Mouse (Mus musculus) macrophage (primary cell): ENCODE results near the gene Cnpy4. TPM values are rescaled to one million over a fixed set of nuclear protein-coding genes. Genes with fewer than 3 reads are reported as not detected.
"Not testable (repeated sequence)": the region's sequence is repeated elsewhere in the genome, so short reads cannot be mapped to it uniquely, and the experiment has no call there.

Source experiments
- H3K27ac ChIP-seq: fragments of 350-480 bp; formaldehyde crosslinking; 2 replicates; pipeline ENCODE4 v1.9.0; 2021
- H3K36me3 ChIP-seq: fragments of 350-480 bp; formaldehyde crosslinking; 2 replicates; pipeline ENCODE4 v1.9.0; 2021; ENCODE audit errors: inconsistent target
- H3K4me3 ChIP-seq: fragments of 350-480 bp; formaldehyde crosslinking; 2 replicates; pipeline ENCODE4 v1.9.0; 2021; ENCODE audit errors: inconsistent target
- H3K79me2 ChIP-seq: fragments of 350-480 bp; formaldehyde crosslinking; 2 replicates; pipeline ENCODE4 v1.9.0; 2021; ENCODE audit errors: inconsistent target
- WGBS: methylation state at CpG from one replicate; pipeline ENCODE4 v1.1.7; 2026; ENCODE audit warnings: inconsistent platforms; ENCODE audit not compliant: missing documents; 5-methylcytosine and 5-hydroxymethylcytosine counted together
- polyA plus RNA-seq: library from polyadenylated mRNA; stranded (reverse); fragments of 250-400 nt; gene quantifications from 3 replicates; pipeline ENCODE4 v1.2.4, GENCODE M21; 2018; ENCODE audit warnings: inconsistent platforms

Cnpy4 gene
- polyA plus RNA-seq, 1 experiment from 2014 or later: 16.0 TPM

- peaks cover 30% of the 10 kb centered on the region; the same call in 1 of the 2 replicates for H3K36me3 ChIP-seq
- H3K4me3 ChIP-seq: no peak overlapping the region
- peak overlapping the region; percentile 77 for H3K27ac ChIP-seq
- H3K79me2 ChIP-seq: peaks cover 19% of the 10 kb centered on the region
- 66% methylated on average over 3 of the region's 3 CpGs for WGBS
Observed at GRCm38 (mm10) chr5:138173217-138173616, 14.1 kb upstream of the Cnpy4 start.

DNA sequence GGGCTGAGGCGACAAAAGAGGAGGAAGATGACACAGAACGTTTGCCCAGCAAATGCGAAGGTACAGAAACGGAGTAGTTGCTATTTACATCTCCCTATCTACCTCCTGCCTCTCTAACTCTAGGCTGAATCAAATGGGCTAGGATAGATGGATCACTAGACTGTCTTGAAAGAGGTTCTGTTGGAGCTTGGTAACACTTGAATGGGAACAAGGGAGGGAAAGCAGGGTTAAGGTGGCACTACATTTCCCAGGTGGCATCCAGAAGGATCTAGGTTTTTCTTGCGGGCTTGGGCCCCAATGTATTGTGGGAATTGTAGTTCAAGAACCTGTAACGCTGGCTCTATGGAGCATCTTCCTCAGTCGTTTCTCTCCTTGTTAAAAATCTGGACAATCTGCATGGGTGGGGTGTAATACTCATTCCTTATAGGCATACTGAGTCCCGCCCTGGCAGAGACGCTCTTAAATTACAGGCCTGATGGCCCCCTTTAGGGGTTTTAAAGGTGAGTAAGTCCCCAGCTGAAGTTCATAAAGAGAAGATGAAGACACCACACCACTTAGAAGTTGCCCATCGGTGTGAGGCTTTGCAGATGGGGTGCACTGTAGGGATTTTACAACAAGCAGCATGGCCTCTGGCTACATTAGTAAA lies 499 bp downstream of the Cnpy4 start:
- WGBS: 2% methylated on average over 10 of the region's 10 CpGs
- H3K36me3 ChIP-seq: peaks cover 9% of the 10 kb centered on the region; the same call in 1 of the 2 replicates

DNA sequence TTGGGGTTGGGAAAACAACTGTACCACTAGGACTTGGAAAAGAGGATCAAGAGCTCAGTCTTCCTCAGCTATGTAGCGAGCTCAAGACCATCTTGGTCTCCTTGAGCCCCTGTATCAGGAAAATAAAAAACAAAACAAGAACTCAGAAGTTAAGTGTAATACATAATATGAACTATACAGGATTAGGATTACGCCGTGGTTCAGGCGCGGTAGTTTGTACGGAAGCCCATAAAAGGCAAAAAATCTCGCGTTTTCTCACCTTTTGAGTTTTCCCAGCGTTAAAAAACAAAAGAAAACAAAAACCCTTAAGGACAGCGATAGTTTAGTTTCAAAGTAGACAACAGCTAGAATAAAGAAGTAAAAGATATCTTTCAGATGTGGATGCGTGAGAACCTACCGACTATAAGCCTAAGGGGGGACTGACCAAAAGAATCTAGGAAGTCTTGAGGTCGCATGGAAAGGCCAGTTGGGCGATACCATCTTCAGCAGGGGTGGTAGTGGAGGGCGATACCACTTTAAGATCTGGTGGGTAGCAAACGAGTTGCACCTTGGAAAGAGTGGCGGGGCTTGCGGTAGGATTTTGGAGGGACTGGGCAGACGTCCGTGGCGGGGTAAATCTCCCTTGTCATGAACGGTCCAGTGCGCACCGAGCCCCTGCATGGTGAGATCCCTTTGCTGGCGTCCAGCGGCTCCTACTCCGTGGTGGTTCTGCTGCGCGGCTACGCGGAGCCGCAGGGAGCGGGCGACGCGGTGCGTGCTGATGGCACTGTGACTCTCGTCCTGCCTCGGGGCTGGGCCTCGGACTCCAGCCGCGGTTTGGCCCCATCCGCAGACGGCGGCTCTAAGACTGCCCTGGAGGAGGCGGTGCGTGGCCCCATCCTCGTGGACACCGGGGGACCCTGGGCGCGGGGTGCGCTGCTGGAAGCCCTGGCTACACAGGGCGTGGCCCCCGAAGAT lies 6.8 kb downstream of the Cnpy4 start, which contains the start of gene Mblac1:
Mblac1 (plus strand) TSS at position 544 of the 957 bp plus-strand sequence.
- 4% methylated on average over 47 of the region's 54 CpGs for WGBS
- Histone ChIP-seq H3K79me2 (no peaks in the 10 kb centered on the region; the same call in 1 of the 2 replicates), H3K27ac (peak within 1 kb of the TSS; percentile 88), H3K36me3 (no peaks in the 10 kb centered on the region), H3K4me3 (peak within 1 kb of the TSS; percentile 61)

More for the DNA sequence above, 499 bp downstream of the Cnpy4 start:
- Histone ChIP-seq H3K27ac (peak overlapping the region; percentile 82), H3K79me2 (peaks cover 15% of the 10 kb centered on the region), H3K4me3 (peak overlapping the region; percentile 94)

DNA sequence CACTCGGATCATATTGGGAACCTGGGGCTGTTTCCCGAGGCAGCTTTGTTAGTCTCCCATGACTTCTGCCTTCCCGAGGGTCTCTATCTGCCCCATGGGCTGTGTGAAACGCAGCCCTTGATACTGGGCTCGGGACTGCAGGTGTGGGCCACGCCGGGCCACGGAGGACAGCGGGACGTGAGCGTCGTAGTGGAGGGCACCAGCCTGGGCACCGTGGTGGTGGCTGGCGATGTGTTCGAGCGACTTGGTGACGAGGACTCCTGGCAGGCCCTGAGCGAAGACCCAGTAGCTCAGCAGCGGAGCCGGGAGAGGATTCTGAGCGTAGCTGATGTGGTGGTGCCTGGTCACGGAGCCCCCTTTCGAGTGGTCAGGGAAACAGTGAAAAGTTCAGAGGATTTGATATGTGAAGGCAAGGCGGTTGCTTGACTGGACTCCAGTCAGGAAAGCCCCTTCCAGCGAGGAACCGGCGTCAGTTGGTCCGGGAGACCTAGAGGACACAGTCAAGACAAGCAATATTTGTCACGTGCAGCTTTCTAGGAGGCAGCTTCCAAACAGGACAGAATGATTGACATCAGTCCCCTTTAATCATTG lies 7.6 kb downstream of the Cnpy4 start:
- Histone ChIP-seq H3K36me3 (no peaks in the 10 kb centered on the region), H3K4me3 (peak overlapping the region; percentile 61), H3K27ac (peak overlapping the region; percentile 88), H3K79me2 (no peaks in the 10 kb centered on the region; the same call in 1 of the 2 replicates)
- WGBS: under 1% methylated on average over 29 of the region's 29 CpGs

GRCm38 (mm10) chr5:138195463-138195862 lies 8.2 kb downstream of the Cnpy4 start:
- WGBS: 13% methylated on average over 7 of the region's 7 CpGs
- Histone ChIP-seq H3K27ac (peak overlapping the region; percentile 88), H3K36me3 (no peaks in the 10 kb centered on the region), H3K79me2 (no peaks in the 10 kb centered on the region; the same call in 1 of the 2 replicates), H3K4me3 (peak overlapping the region; percentile 61)

GRCm38 (mm10) chr5:138199576-138199975 lies 12.3 kb downstream of the Cnpy4 start:
- H3K79me2 ChIP-seq: no peaks in the 10 kb centered on the region; the same call in 1 of the 2 replicates
- no peaks in the 10 kb centered on the region for H3K36me3 ChIP-seq
- H3K27ac ChIP-seq: no peak overlapping the region
- H3K4me3 ChIP-seq: no peak overlapping the region
- WGBS: 0% methylated on average over 1 of the region's 1 CpGs

- Histone ChIP-seq H3K4me3 (no peak overlapping the region), H3K79me2 (no peaks in the 10 kb centered on the region), H3K27ac (no peak overlapping the region), H3K36me3 (no peaks in the 10 kb centered on the region)
- 100% methylated on average over 1 of the region's 3 CpGs for WGBS
Observed at GRCm38 (mm10) chr5:138202086-138202485, 14.8 kb downstream of the Cnpy4 start.

DNA sequence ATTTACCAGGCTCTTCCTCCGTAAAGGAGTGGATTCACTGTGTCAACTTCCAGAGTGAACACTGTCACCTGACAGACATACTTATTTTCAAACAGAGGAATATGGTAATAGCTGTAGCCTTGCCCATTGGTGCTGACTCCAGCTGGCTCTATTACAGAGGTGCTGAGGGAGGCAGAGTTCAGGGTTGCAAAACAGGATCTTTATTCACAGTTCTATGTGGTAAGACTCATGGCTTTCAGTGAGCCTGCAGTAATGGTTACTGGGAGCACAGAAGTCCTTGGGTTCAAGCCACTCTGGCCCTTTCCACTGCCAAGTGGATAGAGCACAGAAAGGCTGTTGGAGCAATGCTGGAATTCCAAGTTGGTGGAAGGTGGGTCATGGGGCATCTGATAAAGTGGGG lies 20.0 kb downstream of the Cnpy4 start:
- Histone ChIP-seq H3K27ac (no peak overlapping the region), H3K79me2 (no peaks in the 10 kb centered on the region)
- WGBS: 87% methylated on average over 1 of the region's 1 CpGs

GRCm38 (mm10) chr5:138207873-138208272 lies 20.6 kb downstream of the Cnpy4 start:
- Histone ChIP-seq H3K79me2 (no peaks in the 10 kb centered on the region), H3K36me3 (no peaks in the 10 kb centered on the region), H3K27ac (no peak overlapping the region), H3K4me3 (no peak overlapping the region)
- WGBS: 90% methylated on average over 4 of the region's 4 CpGs

More for the DNA sequence above, 20.0 kb downstream of the Cnpy4 start:
- Histone ChIP-seq H3K36me3 (no peaks in the 10 kb centered on the region), H3K4me3 (no peak overlapping the region)

DNA sequence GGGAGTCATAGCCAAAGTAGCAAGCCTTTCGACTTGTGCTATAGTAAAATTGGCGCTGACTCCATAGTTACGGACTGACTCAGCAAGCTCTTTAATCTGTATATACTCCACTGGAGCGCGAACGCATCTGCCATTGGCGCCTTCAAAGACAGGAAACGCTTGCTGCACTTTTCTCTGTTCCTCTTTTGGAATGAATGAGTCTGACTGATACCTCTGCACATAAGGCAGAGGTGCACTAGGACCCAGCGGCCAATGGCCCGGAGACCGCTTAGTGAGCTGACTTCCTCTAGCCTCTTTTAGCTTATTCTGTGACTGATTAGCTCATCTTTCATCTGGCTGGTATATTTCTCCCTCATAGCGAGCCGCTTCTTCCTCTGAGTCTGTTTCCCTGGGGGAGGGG lies 29.3 kb downstream of the Cnpy4 start:
- not testable (repeated sequence) for H3K36me3 ChIP-seq, H3K79me2 ChIP-seq, H3K27ac ChIP-seq, H3K4me3 ChIP-seq
- 95% methylated on average over 13 of the region's 13 CpGs for WGBS

DNA sequence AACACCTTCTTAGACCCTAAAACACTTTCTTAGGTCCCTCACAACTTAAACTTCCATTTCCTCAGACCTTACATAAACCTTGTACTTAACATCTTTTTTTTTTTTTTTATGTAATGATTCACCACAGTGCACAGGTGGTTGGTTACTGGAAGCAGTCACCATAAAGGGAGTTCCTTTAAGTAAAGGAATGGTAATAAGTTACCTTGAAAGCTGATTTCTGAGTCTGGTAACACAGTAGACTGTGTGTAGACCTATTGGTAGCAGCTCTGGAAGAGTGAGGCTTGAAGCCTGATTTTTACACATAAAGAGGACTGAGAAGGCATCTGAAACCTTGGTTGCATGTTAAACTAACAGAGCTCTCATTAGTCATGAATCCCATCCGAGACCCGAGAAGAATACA lies 32.6 kb downstream of the Cnpy4 start:
- Histone ChIP-seq H3K79me2 (peaks cover 11% of the 10 kb centered on the region; the same call in 1 of the 2 replicates), H3K4me3 (no peak overlapping the region), H3K36me3 (no peaks in the 10 kb centered on the region), H3K27ac (no peak overlapping the region)
- WGBS: 78% methylated on average over 2 of the region's 2 CpGs

GRCm38 (mm10) chr5:138222111-138222510 lies 34.8 kb downstream of the Cnpy4 start:
- H3K4me3 ChIP-seq: no peak overlapping the region
- 16% methylated on average over 4 of the region's 4 CpGs for WGBS
- H3K36me3 ChIP-seq: no peaks in the 10 kb centered on the region
- H3K79me2 ChIP-seq: peaks cover 15% of the 10 kb centered on the region; the same call in 1 of the 2 replicates
- H3K27ac ChIP-seq: no peak overlapping the region

DNA sequence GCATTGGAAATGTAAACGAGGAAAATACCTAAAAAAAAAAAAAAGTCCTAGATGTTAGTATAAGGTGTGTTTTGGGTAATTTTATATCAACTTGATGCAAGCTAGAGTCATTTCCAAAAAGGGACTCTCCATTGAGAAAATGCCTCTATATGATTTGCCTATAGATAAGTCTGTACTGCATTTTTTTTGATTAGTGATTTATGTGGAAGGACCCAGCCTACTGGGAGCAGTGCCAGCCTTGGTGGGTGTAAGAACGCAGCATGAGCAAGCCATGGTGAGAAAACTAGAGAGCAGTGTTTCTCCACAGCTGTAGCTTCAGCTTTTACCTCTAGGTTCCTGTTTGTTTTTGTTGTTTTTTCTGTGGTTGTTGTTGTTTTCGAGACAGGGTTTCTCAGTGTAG lies 36.0 kb downstream of the Cnpy4 start:
- Histone ChIP-seq H3K79me2 (peaks cover 15% of the 10 kb centered on the region; the same call in 1 of the 2 replicates), H3K27ac (no peak overlapping the region), H3K4me3 (no peak overlapping the region), H3K36me3 (no peaks in the 10 kb centered on the region)
- 10% methylated on average over 3 of the region's 3 CpGs for WGBS

DNA sequence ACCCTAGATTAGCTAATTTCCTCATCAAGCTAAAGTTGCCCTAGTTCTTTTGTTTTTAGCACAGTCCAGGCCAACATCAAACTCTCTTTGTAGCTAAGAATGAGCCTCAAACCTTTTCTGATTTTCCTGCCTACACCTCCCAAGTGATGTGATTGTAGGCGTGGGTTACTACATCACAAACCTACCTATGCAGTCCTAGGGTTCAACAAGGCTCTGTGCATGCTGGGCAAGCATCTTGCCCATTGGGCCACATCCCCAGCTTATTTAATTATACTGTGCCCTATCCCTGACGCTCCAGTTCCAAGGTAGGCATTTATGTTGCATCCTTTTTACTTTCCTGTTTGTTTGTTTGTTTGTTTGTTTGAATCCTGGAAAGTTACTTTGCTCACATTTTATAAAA lies 38.4 kb downstream of the Cnpy4 start, which contains the start of gene Nxpe5:
Nxpe5 (plus strand) TSS at position 199 of the 400 bp plus-strand sequence.
- 29% methylated on average over 2 of the region's 2 CpGs for WGBS
- Histone ChIP-seq H3K27ac (peak within 1 kb of the TSS; percentile 79), H3K4me3 (no peak within 1 kb of the TSS), H3K36me3 (no peaks in the 10 kb centered on the region), H3K79me2 (peaks cover 15% of the 10 kb centered on the region; the same call in 1 of the 2 replicates)
